Mouse (Mus musculus) liver, postnatal 0 days (tissue): Measurements from ENCODE around the gene Grid2ip. TPM values are rescaled to one million over a fixed set of nuclear protein-coding genes. Genes with fewer than 3 reads are reported as not detected.
A peak's percentile ranks its signal among the peaks of the same experiment; 100 is the strongest.

Experiments used
- ATAC-seq: fragments of 200-750 bp; cut with Nextera tagmentation; 2 replicates; pipeline ENCODE4 v1.8.0; 2017; ENCODE audit warnings: mild to moderate bottlenecking, moderate library complexity
- DNase-seq: peaks from one replicate; pipeline ENCODE4 v3.0.0-alpha.2; 2016
- H3K27ac ChIP-seq: fragments of 300-500 bp; sonication (generic); 2 replicates; pipeline ENCODE4 v1.5.1; 2014; ENCODE audit warnings: antibody characterized with exemption, moderate library complexity, mild to moderate bottlenecking, low read depth
- H3K27me3 ChIP-seq: fragments of 300-500 bp; sonication (generic); 2 replicates; pipeline ENCODE4 v1.6.1; 2014; ENCODE audit warnings: low read length, control low read depth, mixed read lengths; ENCODE audit not compliant: insufficient read depth
- H3K36me3 ChIP-seq: fragments of 300-500 bp; sonication (generic); replicated peaks from 2 replicates; pipeline ENCODE4 v1.6.1; 2014; ENCODE audit warnings: mild to moderate bottlenecking, control low read depth, low read length, moderate library complexity, mixed read lengths; ENCODE audit not compliant: insufficient read depth
- H3K4me1 ChIP-seq: fragments of 300-500 bp; sonication (generic); 2 replicates; pipeline ENCODE4 v1.6.1; 2014; ENCODE audit warnings: antibody characterized with exemption, mild to moderate bottlenecking, control low read depth; ENCODE audit not compliant: insufficient read depth
- H3K4me2 ChIP-seq: fragments of 300-500 bp; sonication (generic); 2 replicates; pipeline ENCODE4 v1.6.1; 2014; ENCODE audit warnings: low read depth, mild to moderate bottlenecking, low read length, moderate library complexity, mixed read lengths
- H3K4me3 ChIP-seq: fragments of 300-500 bp; sonication (generic); 2 replicates; pipeline ENCODE4 v1.5.1; 2014; ENCODE audit warnings: low read depth, low read length
- H3K9ac ChIP-seq: fragments of 300-500 bp; sonication (generic); replicated peaks from 2 replicates; pipeline ENCODE4 v1.6.1; 2014; ENCODE audit warnings: mild to moderate bottlenecking, moderate library complexity
- H3K9me3 ChIP-seq: fragments of 300-500 bp; sonication (generic); 2 replicates; pipeline ENCODE4 v1.6.1; 2016; ENCODE audit warnings: mild to moderate bottlenecking, control low read depth, low read length, mixed read lengths
- CTCF ChIP-seq: sonication (generic); IDR thresholded peaks from 2 replicates; pipeline ENCODE4 v1.5.1; 2016; ENCODE audit warnings: antibody characterized with exemption, low read depth
- EP300 ChIP-seq: IDR thresholded peaks from 2 replicates; pipeline ENCODE4 v1.6.1; 2016; ENCODE audit warnings: antibody characterized with exemption, low read depth, mild to moderate bottlenecking
- WGBS: fragments of 180-500 bp; shearing (Covaris S2); extraction: QIAGEN DNeasy Blood & Tissue Kit; methylation state at CpG from one replicate; pipeline ENCODE4 v1.1.7; 2014; ENCODE audit not compliant: insufficient replicate concordance; 5-methylcytosine and 5-hydroxymethylcytosine counted together
- polyA plus RNA-seq: library from polyadenylated mRNA; unstranded; fragments of >200 nt; fragmentation: Nextera tagmentation; extraction: Ambion mirVana; gene quantifications from 2 replicates; pipeline ENCODE4 v1.2.1, GENCODE M21; 2015

Gene Grid2ip
- polyA plus RNA-seq, 1 experiment from 2014 or later: not detected

DNA sequence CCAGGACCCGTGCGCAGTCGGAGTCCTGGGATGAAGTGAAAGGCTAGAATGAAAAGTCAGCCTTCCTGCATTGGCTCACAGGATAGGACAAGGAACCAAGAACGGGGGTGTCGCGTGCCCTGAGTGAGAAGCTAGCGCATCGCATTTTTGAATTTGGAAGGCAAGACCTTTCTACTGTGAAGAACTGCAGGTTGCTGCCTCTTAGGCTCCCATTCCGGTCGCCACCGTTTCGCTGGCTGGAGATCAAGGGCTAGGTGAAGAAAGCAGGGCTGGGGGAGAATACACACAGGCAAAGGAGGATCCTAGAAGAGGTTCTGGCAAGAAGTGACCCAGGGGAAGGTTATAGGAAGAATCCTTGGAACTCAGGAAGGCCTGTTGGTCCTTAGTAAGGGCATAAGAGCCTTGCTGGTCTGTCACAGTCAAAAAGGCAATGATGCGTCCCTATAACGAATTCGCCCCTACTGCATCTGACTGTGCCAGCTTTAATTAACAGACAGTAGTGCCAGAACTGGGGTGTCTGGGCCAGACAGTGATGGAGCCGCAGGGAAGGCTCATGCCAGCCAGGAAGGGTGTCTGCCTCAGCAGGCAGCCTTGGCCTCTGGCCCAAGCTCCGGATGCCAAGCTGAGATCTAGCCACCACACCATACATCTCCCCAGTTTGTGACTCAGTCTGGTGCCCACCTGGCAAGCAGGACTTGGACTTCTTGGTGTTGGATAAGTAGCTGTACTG, 13.4 kb downstream of the Grid2ip start:
- WGBS: 28% methylated on average over 17 of the region's 17 CpGs
- peaks cover 75% of the 10 kb centered on the region for H3K27me3 ChIP-seq
- H3K9ac ChIP-seq: no peak overlapping the region
- H3K4me2 ChIP-seq: no peak overlapping the region
- H3K4me3 ChIP-seq: no peak overlapping the region
- ATAC-seq (no peak), DNase-seq (no peak)
- no peaks in the 10 kb centered on the region for H3K9me3 ChIP-seq
- peaks cover 8% of the 10 kb centered on the region; the same call in 1 of the 2 replicates for H3K4me1 ChIP-seq
- no peak overlapping the region for H3K27ac ChIP-seq
- TF ChIP-seq CTCF (no peak), EP300 (no peak)
- H3K36me3 ChIP-seq: no peaks in the 10 kb centered on the region

DNA sequence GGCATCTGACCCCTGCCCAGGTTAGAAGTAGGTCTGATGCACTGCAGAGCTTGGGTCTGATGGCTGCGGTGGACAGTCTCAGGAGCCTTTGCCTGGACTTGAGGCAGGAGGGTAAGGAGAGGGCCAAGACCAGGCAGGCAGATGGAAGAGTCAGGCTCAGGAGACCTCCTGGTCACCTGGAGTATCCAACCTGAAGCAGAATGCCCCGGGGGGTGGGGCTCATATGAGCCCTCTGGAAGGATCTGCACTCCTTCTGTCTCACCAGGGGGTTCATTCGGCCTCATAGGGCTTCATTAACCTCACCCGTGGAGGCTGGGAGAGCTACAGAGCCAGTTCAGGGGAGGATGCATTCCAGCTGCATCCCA, 14.0 kb downstream of the Grid2ip start:
- Histone ChIP-seq H3K4me2 (no peak overlapping the region), H3K9ac (no peak overlapping the region), H3K27me3 (peaks cover 70% of the 10 kb centered on the region), H3K36me3 (no peaks in the 10 kb centered on the region), H3K9me3 (no peaks in the 10 kb centered on the region), H3K4me3 (no peak overlapping the region), H3K4me1 (peaks cover 8% of the 10 kb centered on the region; the same call in 1 of the 2 replicates), H3K27ac (no peak overlapping the region)
- 44% methylated on average over 4 of the region's 4 CpGs for WGBS
- no peak for TF ChIP-seq CTCF
- no peak for TF ChIP-seq EP300
- no peak for DNase-seq
- no peak for ATAC-seq

- 3% methylated on average over 35 of the region's 35 CpGs for WGBS
- Histone ChIP-seq H3K4me2 (peak overlapping the region; percentile 52), H3K4me1 (peaks cover 8% of the 10 kb centered on the region; the same call in 1 of the 2 replicates), H3K9me3 (no peaks in the 10 kb centered on the region), H3K27ac (no peak overlapping the region), H3K36me3 (no peaks in the 10 kb centered on the region), H3K9ac (no peak overlapping the region), H3K4me3 (peak overlapping the region; percentile 27), H3K27me3 (peaks cover 66% of the 10 kb centered on the region)
- DNase-seq: no peak
- no peak for ATAC-seq
- TF ChIP-seq EP300 (no peak), CTCF (peak; percentile 52)
Measured at GRCm38 (mm10) chr5:143372818-143373217, 15.7 kb downstream of the Grid2ip start.

GRCm38 (mm10) chr5:143375242-143375641, 18.1 kb downstream of the Grid2ip start:
- DNase-seq (peak; percentile 80), ATAC-seq (peak; percentile 67)
- 11% methylated on average over 21 of the region's 21 CpGs for WGBS
- no peak overlapping the region for H3K9ac ChIP-seq
- H3K4me1 ChIP-seq: peaks cover 8% of the 10 kb centered on the region; the same call in 1 of the 2 replicates
- H3K9me3 ChIP-seq: no peaks in the 10 kb centered on the region
- H3K36me3 ChIP-seq: no peaks in the 10 kb centered on the region
- H3K4me3 ChIP-seq: 0 out of 2 replicates have a peak overlapping the region, but pooled peaks have one; percentile 13
- peaks cover 48% of the 10 kb centered on the region for H3K27me3 ChIP-seq
- no peak overlapping the region for H3K27ac ChIP-seq
- TF ChIP-seq EP300 (no peak), CTCF (peak; percentile 85)
- peak overlapping the region; percentile 59 for H3K4me2 ChIP-seq

GRCm38 (mm10) chr5:143376156-143376555, 19.0 kb downstream of the Grid2ip start:
- ATAC-seq: no peak
- WGBS: 81% methylated on average over 4 of the region's 4 CpGs

DNA sequence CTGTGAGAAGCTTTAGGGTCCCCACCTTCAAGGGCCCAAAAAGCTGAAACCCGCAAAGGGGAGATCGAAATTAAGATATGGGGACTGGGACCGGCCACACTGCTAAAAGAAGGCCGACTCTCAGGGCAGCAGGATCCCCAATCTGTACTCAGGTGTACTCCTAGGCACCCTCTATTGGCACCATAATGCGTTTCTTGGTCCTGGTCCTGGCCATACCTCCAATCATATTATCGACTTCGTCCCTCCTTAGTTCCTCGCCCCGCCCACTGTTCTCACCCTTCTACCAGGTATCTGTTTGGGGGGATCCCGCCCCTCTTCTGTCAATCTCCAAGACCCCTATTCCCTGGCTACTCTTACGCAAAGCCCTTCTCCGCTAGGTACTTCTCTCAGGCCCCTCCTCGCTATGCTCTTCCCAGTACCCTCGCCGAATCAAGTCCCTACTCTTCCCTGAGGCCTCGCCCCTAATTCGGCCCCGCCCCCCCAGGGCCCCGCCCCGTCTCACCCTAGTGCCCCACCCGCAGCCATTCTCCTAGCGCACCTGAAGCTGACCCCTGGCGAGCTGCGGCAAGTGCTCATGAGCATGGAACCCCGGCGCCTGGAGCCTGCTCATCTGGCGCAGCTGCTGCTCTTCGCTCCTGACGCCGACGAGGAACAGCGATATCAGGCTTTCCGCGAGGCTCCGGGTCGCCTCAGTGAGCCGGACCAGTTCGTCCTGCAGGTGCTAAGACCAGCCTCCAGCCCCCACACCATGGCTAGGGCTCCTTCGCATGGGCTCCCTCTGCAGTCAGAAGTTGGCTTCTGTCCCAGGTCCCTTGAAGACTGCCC, 29.9 kb downstream of the Grid2ip start:
- H3K9ac ChIP-seq: no peak overlapping the region
- ATAC-seq: peak; percentile 80
- WGBS: 6% methylated on average over 38 of the region's 39 CpGs
- H3K9me3 ChIP-seq: no peaks in the 10 kb centered on the region
- peak overlapping the region; percentile 66 for H3K4me2 ChIP-seq
- peak; percentile 71 for DNase-seq
- no peak overlapping the region for H3K27ac ChIP-seq
- peaks cover 26% of the 10 kb centered on the region for H3K27me3 ChIP-seq
- peak overlapping the region; percentile 22; the same call in 1 of the 2 replicates for H3K4me3 ChIP-seq
- peaks cover 10% of the 10 kb centered on the region for H3K4me1 ChIP-seq
- H3K36me3 ChIP-seq: no peaks in the 10 kb centered on the region
- TF ChIP-seq CTCF (peak; percentile 10; the same call in 1 of the 2 replicates), EP300 (no peak)

More at GRCm38 (mm10) chr5:143376156-143376555, 19.0 kb downstream of the Grid2ip start:
- Histone ChIP-seq H3K4me2 (no peak overlapping the region), H3K36me3 (no peaks in the 10 kb centered on the region), H3K9me3 (no peaks in the 10 kb centered on the region), H3K4me1 (peaks cover 8% of the 10 kb centered on the region; the same call in 1 of the 2 replicates), H3K27ac (no peak overlapping the region), H3K4me3 (no peak overlapping the region), H3K27me3 (peaks cover 39% of the 10 kb centered on the region), H3K9ac (no peak overlapping the region)
- TF ChIP-seq EP300 (no peak), CTCF (peak; percentile 57)
- no peak for DNase-seq
